Mouse (Mus musculus) heart, adult 2 months (tissue): ENCODE results near the gene Gm9376. TPM values are rescaled to one million over a fixed set of nuclear protein-coding genes. Genes with fewer than 3 reads are reported as not detected.

Experiments used
- DNase-seq, 2 experiments: peaks; one replicate each; pipeline ENCODE4 v3.0.0; 2021
- H3K27ac ChIP-seq: fragments of 200-600 bp; 2 replicates; pipeline ENCODE4 v1.8.1; 2022
- H3K27me3 ChIP-seq: fragments of 200-500 bp; 2 replicates; pipeline ENCODE4 v1.6.1; 2012; ENCODE audit warnings: mild to moderate bottlenecking, low read length, inconsistent platforms, mixed read lengths; ENCODE audit not compliant: control insufficient read depth, insufficient read depth
- H3K36me3 ChIP-seq: fragments of 200-500 bp; 2 replicates; pipeline ENCODE4 v1.6.1; 2012; ENCODE audit warnings: low read length, inconsistent platforms; ENCODE audit not compliant: control insufficient read depth, insufficient read depth
- H3K4me1 ChIP-seq: fragments of 200-500 bp; 2 replicates; pipeline ENCODE4 v1.6.1; 2011; ENCODE audit warnings: low read length; ENCODE audit not compliant: control insufficient read depth, insufficient read depth
- H3K4me3 ChIP-seq: fragments of 200-600 bp; 2 replicates; pipeline ENCODE4 v1.8.1; 2022
- H3K79me2 ChIP-seq: fragments of 200-500 bp; replicated peaks from 2 replicates; pipeline ENCODE4 v1.6.1; 2012; ENCODE audit warnings: mild to moderate bottlenecking, inconsistent platforms, low read length, moderate library complexity, mixed read lengths; ENCODE audit not compliant: control insufficient read depth, insufficient read depth
- H3K9ac ChIP-seq: fragments of 200-500 bp; 2 replicates; pipeline ENCODE4 v1.6.1; 2012; ENCODE audit warnings: low read depth, mild to moderate bottlenecking, control low read depth, inconsistent platforms, low read length, mixed read lengths
- CTCF ChIP-seq: fragments of 200-600 bp; IDR thresholded peaks from 2 replicates; pipeline ENCODE4 v1.8.1; 2022; ENCODE audit warnings: antibody characterized with exemption, mild to moderate bottlenecking, moderate library complexity
- EP300 ChIP-seq: fragments of 200-500 bp; IDR thresholded peaks from 2 replicates; pipeline ENCODE4 v1.6.1; 2011; ENCODE audit warnings: low read depth, low read length, control low read depth; ENCODE audit not compliant: insufficient read depth
- POLR2A ChIP-seq: fragments of 200-500 bp; IDR thresholded peaks from 2 replicates; pipeline ENCODE4 v1.6.1; 2011; ENCODE audit warnings: mild to moderate bottlenecking, low read depth, low read length, control low read depth; ENCODE audit not compliant: insufficient read depth
- WGBS: fragments of 180-500 bp; shearing (Covaris S2); methylation state at CpG from one replicate; pipeline ENCODE4 v1.1.7; 2018; 5-methylcytosine and 5-hydroxymethylcytosine counted together
- intact Hi-C: fragments of 180-260 bp; cut with DNase I; formaldehyde crosslinking; loops from one replicate; pipeline ENCODE4 v1.15.1; 2025
- polyA plus RNA-seq: library from polyadenylated mRNA; depleted of rRNA; stranded (reverse); fragments of >200 nt; gene quantifications from 2 replicates; pipeline ENCODE4 v1.2.3, GENCODE M21; 2012
- total RNA-seq, 2 experiments: library from RNA; stranded (reverse); gene quantifications; 2 replicates each; pipeline ENCODE4 v1.2.3; 2021

Gene Gm9376
- total and polyA plus RNA-seq, 3 experiments = not detected

DNA sequence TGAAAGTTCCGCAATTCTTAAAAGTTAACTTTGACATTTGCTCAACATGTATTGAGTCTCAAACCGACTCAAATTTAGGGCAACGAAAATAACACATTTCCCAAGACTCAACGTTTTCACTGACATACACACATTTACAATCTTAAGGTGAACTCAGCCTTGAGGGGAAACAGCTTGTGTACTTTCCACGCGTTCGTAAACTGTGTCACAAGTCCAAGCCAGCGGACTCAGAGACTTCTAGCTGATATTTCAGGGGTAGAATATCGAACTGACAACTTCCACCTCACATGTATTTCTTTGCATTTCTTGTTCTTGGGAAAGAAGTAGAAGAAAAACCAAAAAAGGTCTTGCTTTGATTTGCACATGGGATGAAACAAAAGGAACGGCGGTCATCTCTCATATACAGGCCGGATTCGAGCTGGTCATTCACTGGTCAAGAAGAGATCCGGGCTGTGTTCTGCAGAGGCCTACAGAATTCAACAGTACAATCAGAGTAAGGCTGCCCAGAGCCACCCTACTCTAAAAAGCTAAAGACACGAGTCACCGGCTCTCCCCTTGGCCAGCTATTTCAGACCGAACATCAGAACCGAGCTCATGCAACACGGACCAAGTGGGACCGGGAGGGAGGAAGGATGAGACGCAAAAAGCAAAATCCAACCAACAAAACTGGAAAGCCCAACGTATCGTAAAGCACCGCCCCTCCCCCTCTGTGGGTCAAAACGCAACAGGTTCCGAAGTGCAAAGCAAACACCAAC is 32.8 kb upstream of the Gm9376 start:
- 9% methylated on average over 26 of the region's 26 CpGs for WGBS

DNA sequence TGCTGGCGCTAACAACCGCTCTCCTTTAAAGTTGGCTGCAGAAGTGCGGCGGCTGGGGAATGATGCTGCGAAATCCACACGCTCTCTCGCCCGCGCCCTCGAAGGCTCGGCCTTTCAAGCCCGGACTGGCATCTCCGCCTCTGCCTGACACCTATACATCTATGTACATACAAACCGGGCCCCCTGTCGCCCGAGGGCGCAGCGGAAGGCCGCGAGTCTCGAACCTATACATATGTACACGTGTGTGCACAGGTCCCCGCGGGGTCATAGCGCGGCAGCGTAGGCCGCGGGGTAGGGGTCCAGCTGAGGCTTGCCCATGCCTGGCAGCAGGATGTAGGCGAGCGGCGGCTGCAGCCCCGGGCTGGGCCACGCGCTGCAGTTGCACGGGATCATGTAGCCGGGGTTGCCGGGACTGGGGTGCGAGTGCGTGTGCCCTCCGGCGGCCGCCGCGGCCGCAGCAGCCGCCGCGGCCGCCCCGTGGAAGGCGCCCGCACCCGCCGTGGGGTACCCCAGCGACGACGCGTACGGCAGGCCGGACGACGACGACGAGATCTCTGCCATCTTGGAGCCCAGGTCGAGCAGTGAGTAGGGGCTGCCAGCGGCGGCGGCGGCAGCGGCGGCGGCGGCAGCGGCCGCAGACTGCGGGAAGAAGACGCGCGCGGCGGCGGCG is 32.1 kb upstream of the Gm9376 start:
- peak; percentile 9 to 45 for DNase-seq

More for the DNA sequence above, 32.8 kb upstream of the Gm9376 start:
- TF ChIP-seq EP300 = no peak
- Histone ChIP-seq H3K4me1 (no peaks in the 10 kb centered on the region), H3K36me3 (no peaks in the 10 kb centered on the region), H3K27me3 (peaks cover 44% of the 10 kb centered on the region), H3K27ac (no peak overlapping the region), H3K79me2 (no peaks in the 10 kb centered on the region), H3K4me3 (no peak overlapping the region), H3K9ac (no peak overlapping the region)
- intact Hi-C loops = loop anchor here (5.0 kb wide), 1 partner anchor 358 kb away; no protein-coding TSS in a partner anchor
- peak; percentile 13 to 46 for DNase-seq

DNA sequence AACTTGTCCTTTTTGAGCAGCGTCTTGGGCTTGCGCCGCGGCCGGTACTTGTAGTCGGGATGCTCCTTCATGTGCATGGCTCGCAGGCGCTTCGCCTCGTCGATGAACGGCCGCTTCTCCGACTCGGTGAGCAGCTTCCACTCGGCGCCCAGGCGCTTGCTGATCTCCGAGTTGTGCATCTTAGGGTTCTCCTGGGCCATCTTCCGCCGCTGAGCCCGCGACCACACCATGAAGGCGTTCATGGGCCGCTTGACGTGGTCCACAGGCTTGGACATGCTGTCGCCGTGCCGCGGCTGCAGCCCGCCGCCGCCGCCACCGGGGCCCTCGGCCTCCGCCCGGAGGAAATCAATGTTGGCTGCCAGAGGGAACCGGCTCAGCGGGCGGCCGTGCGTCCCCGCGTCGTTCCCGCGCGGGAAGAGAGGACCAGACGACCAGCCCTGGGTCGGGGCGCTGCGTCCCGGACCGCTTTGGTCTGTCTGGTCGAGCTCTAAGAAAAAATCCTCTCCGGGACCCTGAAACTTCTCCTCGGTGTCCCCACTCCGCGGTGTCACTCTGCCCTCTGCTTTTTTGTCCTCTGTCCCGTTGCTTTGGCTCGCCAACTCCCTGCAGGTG is 31.3 kb upstream of the Gm9376 start:
- intact Hi-C loops = loop anchor here (5.0 kb wide), 1 partner anchor 58 kb away; no protein-coding TSS in a partner anchor
- Histone ChIP-seq H3K4me3 (peak overlapping the region; percentile 32), H3K4me1 (no peaks in the 10 kb centered on the region), H3K79me2 (no peaks in the 10 kb centered on the region), H3K9ac (no peak overlapping the region), H3K36me3 (no peaks in the 10 kb centered on the region), H3K27ac (no peak overlapping the region), H3K27me3 (peaks cover 45% of the 10 kb centered on the region)
- DNase-seq = peak; percentile 15 to 48
- under 1% methylated on average over 62 of the region's 62 CpGs for WGBS
- no peak for TF ChIP-seq CTCF
- TF ChIP-seq POLR2A = no peak
- no peak for TF ChIP-seq EP300

More for the DNA sequence above, 32.1 kb upstream of the Gm9376 start:
- Histone ChIP-seq H3K4me3 (no peak overlapping the region), H3K27me3 (peaks cover 44% of the 10 kb centered on the region), H3K36me3 (no peaks in the 10 kb centered on the region), H3K27ac (no peak overlapping the region), H3K9ac (no peak overlapping the region), H3K4me1 (no peaks in the 10 kb centered on the region), H3K79me2 (no peaks in the 10 kb centered on the region)
- intact Hi-C loops = loop anchor here (5.0 kb wide), 2 partner anchors 57 to 358 kb away; no protein-coding TSS in a partner anchor
- WGBS = 2% methylated on average over 84 of the region's 84 CpGs
- TF ChIP-seq POLR2A = no peak
- TF ChIP-seq EP300 = no peak
- no peak for TF ChIP-seq CTCF

DNA sequence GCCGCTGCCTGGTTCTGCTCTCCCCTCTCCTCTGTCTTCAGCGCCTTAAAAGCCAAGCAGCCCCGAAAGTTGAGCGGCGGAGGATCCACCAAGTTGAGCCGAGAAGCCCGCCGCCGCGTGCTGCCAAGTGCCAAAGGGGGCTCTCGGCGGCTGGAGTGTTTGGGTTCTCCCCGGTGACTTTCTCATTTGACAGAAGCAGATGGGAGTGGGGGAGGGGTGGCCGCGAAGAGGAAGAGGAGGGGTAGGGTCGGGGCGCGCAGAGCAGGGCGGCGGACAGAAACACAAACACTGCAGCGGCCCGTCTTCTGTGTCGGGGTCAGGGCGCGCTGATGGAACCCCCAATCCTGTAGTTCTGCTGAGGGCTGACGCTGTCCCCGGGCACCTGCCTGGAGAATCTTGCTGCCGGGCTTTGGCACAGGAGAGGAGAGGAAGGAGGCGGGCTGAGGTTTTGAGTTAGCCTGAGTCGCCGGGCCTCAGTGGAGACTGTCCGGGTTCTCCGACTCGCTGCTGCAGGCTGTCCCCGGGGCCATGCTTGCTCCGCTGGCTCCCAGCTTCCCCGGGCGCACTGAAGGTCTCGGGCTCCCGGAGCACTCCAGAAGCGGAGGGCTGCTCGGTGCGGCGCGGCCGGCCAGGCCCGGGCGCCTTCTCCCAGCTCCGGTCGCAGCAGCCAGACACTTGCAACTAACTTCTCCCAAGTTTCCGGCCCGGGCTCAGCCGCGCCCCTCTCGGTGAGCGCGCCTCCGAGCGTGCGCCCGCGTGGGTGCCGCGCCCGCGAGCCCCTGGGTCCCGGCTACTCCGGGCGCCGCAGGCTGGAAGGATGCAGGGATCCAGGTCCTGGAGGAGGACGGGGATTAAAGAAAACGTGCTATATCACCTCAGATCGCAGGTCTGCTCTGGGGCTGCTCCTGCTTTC is 30.5 kb upstream of the Gm9376 start:
- Histone ChIP-seq H3K4me3 (peak overlapping the region; percentile 52), H3K9ac (no peak overlapping the region), H3K36me3 (no peaks in the 10 kb centered on the region), H3K4me1 (no peaks in the 10 kb centered on the region), H3K79me2 (no peaks in the 10 kb centered on the region), H3K27me3 (peaks cover 43% of the 10 kb centered on the region), H3K27ac (no peak overlapping the region)
- 1% methylated on average over 70 of the region's 73 CpGs for WGBS
- intact Hi-C loops = loop anchor here (5.0 kb wide), 1 partner anchor 59 kb away; no protein-coding TSS in a partner anchor
- TF ChIP-seq POLR2A (no peak), CTCF (0 out of 2 replicates have a peak, but pooled peaks have one; percentile 2)
- peak; percentile 45 to 66 for DNase-seq

DNA sequence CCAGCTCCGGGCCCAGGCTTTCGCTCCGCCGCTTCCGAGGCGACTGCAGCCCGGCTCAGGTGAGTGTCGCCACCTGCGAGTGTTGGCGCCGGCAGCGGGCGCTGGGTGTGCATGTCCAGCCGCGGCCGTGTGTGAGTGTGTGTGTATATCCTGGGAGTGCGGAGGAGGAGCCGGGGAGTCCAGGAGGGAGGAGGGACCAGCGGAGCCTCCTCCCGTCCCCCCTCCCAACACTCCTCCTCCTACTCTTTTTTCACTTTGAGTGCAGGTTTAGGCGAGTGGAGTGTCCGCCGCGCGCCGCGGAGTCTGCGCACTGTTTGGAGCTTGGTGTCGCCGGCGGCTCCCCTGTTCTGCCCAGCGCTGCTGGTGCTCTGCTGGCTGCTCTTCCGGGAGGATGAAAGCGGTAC is 29.9 kb upstream of the Gm9376 start, which contains the start of gene Sox21:
Sox21 (minus strand) TSS at position 145 of the 404 bp plus-strand sequence.
- TF ChIP-seq POLR2A (no peak), EP300 (no peak), CTCF (no peak)
- Histone ChIP-seq H3K9ac (0 out of 2 replicates have a peak within 1 kb of the TSS, but pooled peaks have one; percentile 1), H3K36me3 (no peaks in the 10 kb centered on the region), H3K27me3 (peaks cover 42% of the 10 kb centered on the region), H3K4me3 (peak within 1 kb of the TSS; percentile 52), H3K79me2 (no peaks in the 10 kb centered on the region), H3K27ac (no peak within 1 kb of the TSS), H3K4me1 (no peaks in the 10 kb centered on the region)
- peak; percentile 18 to 46 for DNase-seq
- intact Hi-C loops = loop anchor here (5.0 kb wide), 1 partner anchor 60 kb away; no protein-coding TSS in a partner anchor
- WGBS = 1% methylated on average over 34 of the region's 34 CpGs
